Mouse (Mus musculus): Measurements from ENCODE around the gene Ddx11. TPM values are rescaled to one million over a fixed set of nuclear protein-coding genes. Genes with fewer than 3 reads are reported as not detected.
"Not testable (repeated sequence)": the region's sequence is repeated elsewhere in the genome, so short reads cannot be mapped to it uniquely, and the experiment has no call there.

Gene Ddx11
- total and polyA plus RNA-seq, 3 experiments: 26.9 to 32.7 TPM; not detected in 1

- Histone ChIP-seq H3K27ac (ENCODE audit: control insufficient read depth, low read depth, low read length) (no peak overlapping the region), H3K79me2 (ENCODE audit: control insufficient read depth, insufficient read depth, low read length, poor library complexity) (peaks cover 4% of the 10 kb centered on the region), H3K4me1 (ENCODE audit: control insufficient read depth in 1 of 2, insufficient read depth in 2 of 2, low read length in 2 of 2) (0 out of 4 replicates have a peak, but pooled peaks cover 0 to 2% of the 10 kb centered on the region in 2 experiments), H3K27me3 (ENCODE audit: control insufficient read depth in 1 of 2, insufficient read depth in 2 of 2, low read length in 2 of 2) (no peaks in the 10 kb centered on the region), H3K4me3 (ENCODE audit: control insufficient read depth in 1 of 2, insufficient read depth in 1 of 2, low read depth in 2 of 2, low read length in 2 of 2) (no peak overlapping the region), H3K9me3 (replicated peaks; ENCODE audit: insufficient read depth, low read length) (no peaks in the 10 kb centered on the region), H3K9ac (ENCODE audit: control insufficient read depth, low read depth, low read length, poor library complexity, severe bottlenecking) (no peak overlapping the region), H3K36me3 (ENCODE audit: control insufficient read depth in 1 of 2, insufficient read depth in 2 of 2, low read length in 2 of 2) (peaks cover 0 to 17% of the 10 kb centered on the region in 2 experiments; a peak in 2 of 4 replicates)
- TF ChIP-seq MAFK (IDR thresholded peaks at IDR 0.05; ENCODE audit: borderline replicate concordance, low read depth, low read length) (no peak), USF1 (IDR thresholded peaks at IDR 0.05; ENCODE audit: low read depth, low read length) (no peak), ZC3H11A (IDR thresholded peaks at IDR 0.05; ENCODE audit: low read depth, low read length) (no peak), MYC (IDR thresholded peaks at IDR 0.05; ENCODE audit: low read depth, low read length) (no peak), UBTF (IDR thresholded peaks at IDR 0.05; ENCODE audit: borderline replicate concordance, insufficient read depth, low read depth, low read length) (no peak), E2F4 (IDR thresholded peaks at IDR 0.05; ENCODE audit: borderline replicate concordance, low read depth, low read length) (no peak), CTCF (IDR thresholded peaks at IDR 0.05 in 2 of 3, conservative IDR thresholded peaks at IDR 0.05 in 1 of 3; ENCODE audit: control insufficient read depth in 1 of 3, insufficient read depth in 1 of 3, low read depth in 2 of 3, low read length in 3 of 3, poor library complexity in 1 of 3, severe bottlenecking in 1 of 3) (no peak), JUND (IDR thresholded peaks at IDR 0.05; ENCODE audit: low read depth, low read length) (no peak), MAX (IDR thresholded peaks at IDR 0.05; ENCODE audit: low read length) (no peak), CHD1 (IDR thresholded peaks at IDR 0.05; ENCODE audit: low read depth, low read length) (no peak)
- DNase-seq (ENCODE audit: low read depth, low spot score): no peak
Measured at GRCm38 (mm10) chr17:66130371-66130770, 7.1 kb downstream of the Ddx11 start.

- H3K9ac ChIP-seq (ENCODE audit: control insufficient read depth, low read depth, low read length, poor library complexity, severe bottlenecking): no peak overlapping the region
- H3K27ac ChIP-seq (ENCODE audit: control insufficient read depth, low read depth, low read length): no peak overlapping the region
- H3K4me3 ChIP-seq (ENCODE audit: control insufficient read depth in 1 of 2, insufficient read depth in 1 of 2, low read depth in 2 of 2, low read length in 2 of 2): no peak overlapping the region
- no peaks in the 10 kb centered on the region for H3K4me1 ChIP-seq (ENCODE audit: control insufficient read depth in 1 of 2, insufficient read depth in 2 of 2, low read length in 2 of 2)
- H3K9me3 ChIP-seq (replicated peaks; ENCODE audit: insufficient read depth, low read length): no peaks in the 10 kb centered on the region
- H3K36me3 ChIP-seq (ENCODE audit: control insufficient read depth in 1 of 2, insufficient read depth in 2 of 2, low read length in 2 of 2): peaks cover 0 to 21% of the 10 kb centered on the region in 2 experiments; a peak in 2 of 4 replicates
- no peaks in the 10 kb centered on the region for H3K27me3 ChIP-seq (ENCODE audit: control insufficient read depth in 1 of 2, insufficient read depth in 2 of 2, low read length in 2 of 2)
- peak; percentile 72 for DNase-seq (ENCODE audit: low read depth, low spot score)
- no peak for TF ChIP-seq ZNF384 (IDR thresholded peaks at IDR 0.05; ENCODE audit: low read depth, low read length)
- TF ChIP-seq SMC3 (IDR thresholded peaks at IDR 0.05; ENCODE audit: low read depth, low read length): peak; percentile 48
- peak in 1 of 2 experiments; percentile 2; a peak in 1 of 4 replicates for TF ChIP-seq POLR2A (IDR thresholded peaks at IDR 0.05; ENCODE audit: control insufficient read depth in 1 of 2, insufficient read depth in 1 of 2, low read depth in 1 of 2, low read length in 2 of 2, poor library complexity in 1 of 2)
- peak; percentile 9 for TF ChIP-seq RAD21 (IDR thresholded peaks at IDR 0.05; ENCODE audit: low read depth, low read length)
- no peak for TF ChIP-seq BHLHE40 (IDR thresholded peaks at IDR 0.05; ENCODE audit: borderline replicate concordance, low read depth, low read length)
- TF ChIP-seq CTCF (IDR thresholded peaks at IDR 0.05 in 2 of 3, conservative IDR thresholded peaks at IDR 0.05 in 1 of 3; ENCODE audit: control insufficient read depth in 1 of 3, insufficient read depth in 1 of 3, low read depth in 2 of 3, low read length in 3 of 3, poor library complexity in 1 of 3, severe bottlenecking in 1 of 3): peak; percentile 50 to 79 (median 55)
- H3K79me2 ChIP-seq (ENCODE audit: control insufficient read depth, insufficient read depth, low read length, poor library complexity): peaks cover 1% of the 10 kb centered on the region; the same call in 1 of the 2 replicates
Measured at GRCm38 (mm10) chr17:66131212-66131611, 7.9 kb downstream of the Ddx11 start.

- not testable (repeated sequence) for H3K9me3 ChIP-seq (replicated peaks; ENCODE audit: insufficient read depth, low read length); H3K4me3 ChIP-seq (ENCODE audit: control insufficient read depth in 1 of 2, insufficient read depth in 1 of 2, low read depth in 2 of 2, low read length in 2 of 2); DNase-seq (ENCODE audit: low read depth, low spot score); H3K4me1 ChIP-seq (ENCODE audit: control insufficient read depth in 1 of 2, insufficient read depth in 2 of 2, low read length in 2 of 2); H3K9ac ChIP-seq (ENCODE audit: control insufficient read depth, low read depth, low read length, poor library complexity, severe bottlenecking); H3K27me3 ChIP-seq (ENCODE audit: control insufficient read depth in 1 of 2, insufficient read depth in 2 of 2, low read length in 2 of 2); H3K79me2 ChIP-seq (ENCODE audit: control insufficient read depth, insufficient read depth, low read length, poor library complexity); H3K27ac ChIP-seq (ENCODE audit: control insufficient read depth, low read depth, low read length); H3K36me3 ChIP-seq (ENCODE audit: control insufficient read depth in 1 of 2, insufficient read depth in 2 of 2, low read length in 2 of 2)
Measured at GRCm38 (mm10) chr17:66152706-66153662, 29.7 kb downstream of the Ddx11 start.

GRCm38 (mm10) chr17:66153735-66154423 is 30.6 kb downstream of the Ddx11 start:
- H3K27ac ChIP-seq (ENCODE audit: control insufficient read depth, low read depth, low read length); H3K9me3 ChIP-seq (replicated peaks; ENCODE audit: insufficient read depth, low read length); H3K9ac ChIP-seq (ENCODE audit: control insufficient read depth, low read depth, low read length, poor library complexity, severe bottlenecking); H3K4me3 ChIP-seq (ENCODE audit: control insufficient read depth in 1 of 2, insufficient read depth in 1 of 2, low read depth in 2 of 2, low read length in 2 of 2); H3K27me3 ChIP-seq (ENCODE audit: control insufficient read depth in 1 of 2, insufficient read depth in 2 of 2, low read length in 2 of 2); H3K4me1 ChIP-seq (ENCODE audit: control insufficient read depth in 1 of 2, insufficient read depth in 2 of 2, low read length in 2 of 2); H3K79me2 ChIP-seq (ENCODE audit: control insufficient read depth, insufficient read depth, low read length, poor library complexity); DNase-seq (ENCODE audit: low read depth, low spot score); H3K36me3 ChIP-seq (ENCODE audit: control insufficient read depth in 1 of 2, insufficient read depth in 2 of 2, low read length in 2 of 2): not testable (repeated sequence)
